Mouse (Mus musculus): Measurements from ENCODE around the gene Mrgpra9.
"Not testable (repeated sequence)": the region's sequence is repeated elsewhere in the genome, so short reads cannot be mapped to it uniquely, and the experiment has no call there.

Mrgpra9 gene

GRCm38 (mm10) chr7:47252770-47253169 is at the start of gene Mrgpra9:
TSS of gene Mrgpra9 (minus strand) at chr7:47252848.
- no peak for DNase-seq

- DNase-seq: not testable (repeated sequence)
Measured at GRCm38 (mm10) chr7:47299612-47300011, 47.0 kb upstream of the Mrgpra9 start.

DNA sequence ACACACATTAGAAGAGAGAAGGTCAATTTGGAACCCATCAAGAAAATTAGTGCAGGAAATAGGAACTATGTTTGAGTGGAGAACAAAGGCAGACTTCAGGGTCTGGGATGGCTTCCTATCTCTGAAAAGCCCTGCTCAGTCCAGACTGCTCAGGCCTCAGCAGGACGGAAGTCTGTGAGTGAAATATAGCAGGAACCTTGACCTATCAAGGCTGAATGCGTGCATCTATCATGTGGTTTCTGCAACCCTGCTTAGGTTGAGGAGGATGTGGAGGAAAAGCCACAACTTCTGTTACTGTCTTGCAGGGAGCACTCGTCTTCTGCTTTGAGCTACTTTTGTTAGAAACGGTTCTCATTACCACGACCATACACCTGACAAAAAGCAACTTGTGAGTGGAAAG is 18.9 kb upstream of the Mrgpra9 start:
- DNase-seq: not testable (repeated sequence)

DNA sequence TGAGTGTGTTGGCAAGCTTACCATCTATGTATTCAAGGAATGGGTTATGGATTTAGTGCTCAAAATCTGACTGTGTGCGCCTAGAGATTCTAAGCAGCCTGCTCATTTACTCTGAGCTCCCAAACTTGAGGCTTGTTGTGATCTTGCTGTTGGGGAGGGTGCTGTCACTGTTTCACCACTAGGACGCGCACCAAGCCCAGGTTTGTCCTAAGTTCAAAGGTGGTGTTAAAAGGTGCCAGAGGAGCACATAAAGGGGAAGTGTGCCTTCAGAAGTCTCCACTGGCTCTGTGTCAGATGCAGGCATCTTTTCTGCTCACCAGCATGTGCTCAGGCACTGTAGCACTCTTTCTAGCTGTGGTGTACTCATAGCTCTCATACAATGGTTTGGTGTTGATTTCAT is 8.0 kb downstream of the Mrgpra9 start:
- DNase-seq: peak; percentile 42 to 45

GRCm38 (mm10) chr7:47204830-47205229 is 47.8 kb downstream of the Mrgpra9 start, which contains the start of gene Mrgpra6:
TSS of gene Mrgpra6 (minus strand) at chr7:47204920.
- DNase-seq: no peak

GRCm38 (mm10) chr7:47195271-47195670 is 57.4 kb downstream of the Mrgpra9 start:
- no peak for DNase-seq
